Mouse (Mus musculus): ENCODE results near the gene Snrpg.

- TF ChIP-seq POLR2A (IDR thresholded peaks at IDR 0.05; ENCODE audit: borderline replicate concordance, low read depth, low read length) (no peak), CTCF (IDR thresholded peaks at IDR 0.05; ENCODE audit: low read depth, low read length) (peak; percentile 55; the same call in 1 of the 2 replicates)
These were observed 5.6 kb upstream of the Snrpg start, which contains the start of gene Fam136a for GRCm38 (mm10) chr6:86365371-86366124.

Data from bone marrow macrophage, adult 2 months (primary cell).